Comparison of ENCODE assay signal across 9 mouse cellular contexts in the genomic region with DNA sequence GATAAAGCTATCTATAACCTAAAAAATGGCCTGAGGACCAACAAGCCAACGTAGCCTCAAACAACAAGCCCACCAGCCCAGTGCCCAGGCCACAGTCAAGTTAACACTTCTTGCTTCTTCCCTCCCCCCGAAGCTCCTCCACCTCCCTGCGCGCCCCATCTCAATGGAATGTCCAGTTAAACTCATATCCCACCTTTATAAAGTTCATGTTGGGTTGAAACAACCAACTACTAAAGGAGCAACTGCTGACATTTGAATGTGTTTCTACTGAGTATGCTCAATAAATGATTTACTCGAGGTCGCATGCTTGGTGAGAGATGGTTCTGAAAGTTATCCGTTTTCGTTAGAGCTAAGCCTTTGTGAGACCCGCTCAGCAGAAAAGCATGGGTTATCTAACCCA. TPM values are rescaled to one million over a fixed set of nuclear protein-coding genes. Genes with fewer than 3 reads are reported as not detected.
DNase-seq lines count a peak whose midpoint lies in the region; ATAC-seq and TF ChIP-seq lines count a peak whose summit lies in the region.
"Had no signal": no experiment of that assay in that cellular context is flagged by ENCODE, and none has a peak within 500 bp of the region (broad histone marks: within the 10 kb centered on the region; RNA-seq: fewer than 3 reads in every experiment).

No protein-coding gene starts in this region.

- peak overlapping the region; percentile 79 for H3K4me2 ChIP-seq in hindbrain, embryonic 13.5 days
- peak overlapping the region; percentile 56; the same call in 1 of the 2 replicates for H3K4me2 ChIP-seq in limb, embryonic 11.5 days (ENCODE audit: low read depth, severe bottlenecking)
- peak overlapping the region; percentile 74 for H3K4me2 ChIP-seq in neural tube, embryonic 12.5 days (replicated peaks)

- no peak for ATAC-seq in hindbrain, embryonic 13.5 days (ENCODE audit: low FRiP score)
- no peak for ATAC-seq in limb, embryonic 11.5 days (ENCODE audit: insufficient number of reproducible peaks, low FRiP score, low TSS enrichment, low read depth)
- ATAC-seq in neural tube, embryonic 12.5 days (ENCODE audit: low FRiP score, low read depth) = no peak
- ATAC-seq in activated CD4-positive, CD25-positive, alpha-beta regulatory T cell, adult 4 months = no peak

- no peaks in the 10 kb centered on the region for H3K9me3 ChIP-seq in hindbrain, embryonic 13.5 days
- 0 out of 2 replicates have a peak, but pooled peaks cover 3% of the 10 kb centered on the region for H3K9me3 ChIP-seq in limb, embryonic 11.5 days (ENCODE audit: control insufficient read depth, low read length)
- H3K9me3 ChIP-seq in neural tube, embryonic 12.5 days = no peaks in the 10 kb centered on the region

- 0 out of 2 replicates have a peak overlapping the region, but pooled peaks have one; percentile 85 for H3K9ac ChIP-seq in hindbrain, embryonic 13.5 days
- H3K9ac ChIP-seq in limb, embryonic 11.5 days (ENCODE audit: low read length) = no peak overlapping the region
- no peak overlapping the region for H3K9ac ChIP-seq in neural tube, embryonic 12.5 days

- H3K4me3 ChIP-seq in layer of hippocampus, adult 2 months = peak overlapping the region; percentile 81
- peak overlapping the region; percentile 78 for H3K4me3 ChIP-seq in hindbrain, embryonic 13.5 days
- H3K4me3 ChIP-seq in limb, embryonic 11.5 days (ENCODE audit: low read depth, low read length) = peak overlapping the region; percentile 60; the same call in 1 of the 2 replicates
- H3K4me3 ChIP-seq in neural tube, embryonic 12.5 days = no peak overlapping the region

- H3K4me1 ChIP-seq in hindbrain, embryonic 13.5 days (replicated peaks) = peaks cover 23% of the 10 kb centered on the region
- peaks cover 4% of the 10 kb centered on the region; the same call in 1 of the 2 replicates for H3K4me1 ChIP-seq in limb, embryonic 11.5 days (ENCODE audit: control insufficient read depth, insufficient read depth, low read length)
- H3K4me1 ChIP-seq in neural tube, embryonic 12.5 days = peaks cover 11% of the 10 kb centered on the region; the same call in 1 of the 2 replicates

- no peaks in the 10 kb centered on the region for H3K27me3 ChIP-seq in hindbrain, embryonic 13.5 days
- H3K27me3 ChIP-seq in limb, embryonic 11.5 days (ENCODE audit: control insufficient read depth, insufficient read depth, low read length) = no peaks in the 10 kb centered on the region
- H3K27me3 ChIP-seq in neural tube, embryonic 12.5 days (replicated peaks) = no peaks in the 10 kb centered on the region

- no peak overlapping the region for H3K27ac ChIP-seq in layer of hippocampus, adult 2 months
- no peak overlapping the region for H3K27ac ChIP-seq in hindbrain, embryonic 13.5 days
- H3K27ac ChIP-seq in limb, embryonic 11.5 days (replicated peaks; ENCODE audit: low read depth, low read length) = no peak overlapping the region
- no peak overlapping the region for H3K27ac ChIP-seq in neural tube, embryonic 12.5 days

- DNase-seq in layer of hippocampus, adult 2 months (ENCODE audit: low spot score in 2 of 2) = no peak
- DNase-seq in layer of hippocampus, adult 8-10 months (ENCODE audit: low spot score in 2 of 2) = no peak
- DNase-seq in limb, embryonic 11.5 days (ENCODE audit: low spot score) = no peak
- no peak for DNase-seq in spleen, adult 18-20 months
- DNase-seq in adipocyte (ENCODE audit: low spot score) = no peak
- DNase-seq: lung, postnatal 4 days had no signal

- no peak for TF ChIP-seq CTCF in layer of hippocampus, adult 2 months (conservative IDR thresholded peaks at IDR 0.05)

- no peaks in the 10 kb centered on the region for H3K36me3 ChIP-seq in hindbrain, embryonic 13.5 days
- H3K36me3 ChIP-seq in limb, embryonic 11.5 days (ENCODE audit: control insufficient read depth, insufficient read depth, low read length) = no peaks in the 10 kb centered on the region
- H3K36me3 ChIP-seq in neural tube, embryonic 12.5 days = no peaks in the 10 kb centered on the region

- 72% methylated on average over 9 of the region's 9 CpGs for WGBS in hindbrain, embryonic 13.5 days
- 85% methylated on average over 9 of the region's 9 CpGs for WGBS in limb, embryonic 11.5 days
- WGBS in neural tube, embryonic 12.5 days = 76% methylated on average over 9 of the region's 9 CpGs

RNA-seq across cellular contexts. Expression of a gene that starts 2.2 kb away (rescaled TPM):
- 10 to 100 TPM; 64.2 to 70.9 TPM for total RNA-seq in layer of hippocampus, adult 2 months (2021)
- total RNA-seq in layer of hippocampus, adult 8-10 months (2022) = 10 to 100 TPM; 47.1 to 62.3 (median 58.9) TPM
- polyA plus RNA-seq in hindbrain, embryonic 13.5 days (2015; fragmentation: Nextera tagmentation; extraction: Ambion mirVana) = 46.1 and 49.7 TPM in 2 replicates
- polyA plus RNA-seq in limb, embryonic 11.5 days (2014; fragmentation: Nextera tagmentation; extraction: Ambion mirVana) = 43.1 and 43.5 TPM in 2 replicates
- polyA plus RNA-seq in neural tube, embryonic 12.5 days (2016; fragmentation: Nextera tagmentation; extraction: Ambion mirVana) = 47.1 and 47.9 TPM in 2 replicates
- 10 to 100 TPM; 12.1 to 15.4 TPM for polyA plus RNA-seq in activated CD4-positive, CD25-positive, alpha-beta regulatory T cell, adult 4 months (2017; shearing (Covaris generic))

RNA-seq across cellular contexts. Expression of a gene that starts 24.0 kb away (rescaled TPM):
- total RNA-seq in layer of hippocampus, adult 2 months (2021) = not detected
- total RNA-seq in layer of hippocampus, adult 8-10 months (2022) = not detected
- not detected in 2 replicates for polyA plus RNA-seq in hindbrain, embryonic 13.5 days (2015; fragmentation: Nextera tagmentation; extraction: Ambion mirVana)
- polyA plus RNA-seq in limb, embryonic 11.5 days (2014; fragmentation: Nextera tagmentation; extraction: Ambion mirVana) = not detected in 2 replicates
- polyA plus RNA-seq in neural tube, embryonic 12.5 days (2016; fragmentation: Nextera tagmentation; extraction: Ambion mirVana) = not detected in 2 replicates
- not detected for polyA plus RNA-seq in activated CD4-positive, CD25-positive, alpha-beta regulatory T cell, adult 4 months (2017; shearing (Covaris generic))

RNA-seq across cellular contexts. Expression of a gene that starts 37.7 kb away (rescaled TPM):
- total RNA-seq in layer of hippocampus, adult 2 months (2021) = 1 to 10 TPM; 2.1 to 2.4 TPM
- total RNA-seq in layer of hippocampus, adult 8-10 months (2022) = 1 to 10 TPM; 1.5 to 2.8 (median 2.5) TPM
- 0.08 and 0.14 TPM in 2 replicates for polyA plus RNA-seq in hindbrain, embryonic 13.5 days (2015; fragmentation: Nextera tagmentation; extraction: Ambion mirVana)
- polyA plus RNA-seq in limb, embryonic 11.5 days (2014; fragmentation: Nextera tagmentation; extraction: Ambion mirVana) = 0.23 and 0.31 TPM in 2 replicates
- polyA plus RNA-seq in neural tube, embryonic 12.5 days (2016; fragmentation: Nextera tagmentation; extraction: Ambion mirVana) = 0.09 and 0.28 TPM in 2 replicates
- not detected for polyA plus RNA-seq in activated CD4-positive, CD25-positive, alpha-beta regulatory T cell, adult 4 months (2017; shearing (Covaris generic))

RNA-seq across cellular contexts. Expression of a gene that starts 51.7 kb away (rescaled TPM):
- total RNA-seq in layer of hippocampus, adult 2 months (2021) = under 1 TPM; 0.32 to 0.33 TPM
- total RNA-seq in layer of hippocampus, adult 8-10 months (2022) = under 1 TPM in 2 of 4 experiments, not detected in 2; 0.14 to 0.47 TPM
- polyA plus RNA-seq in hindbrain, embryonic 13.5 days (2015; fragmentation: Nextera tagmentation; extraction: Ambion mirVana) = 0.05 and 0.19 TPM in 2 replicates
- 0.07 and 0.16 TPM in 2 replicates for polyA plus RNA-seq in limb, embryonic 11.5 days (2014; fragmentation: Nextera tagmentation; extraction: Ambion mirVana)
- 0.28 and 0.65 TPM in 2 replicates for polyA plus RNA-seq in neural tube, embryonic 12.5 days (2016; fragmentation: Nextera tagmentation; extraction: Ambion mirVana)
- polyA plus RNA-seq in activated CD4-positive, CD25-positive, alpha-beta regulatory T cell, adult 4 months (2017; shearing (Covaris generic)) = not detected
